Mouse (Mus musculus) spleen, postnatal 14 days (tissue): ENCODE measurements at regions not wholly inside any gene's neighbourhood (a gene's known extent, or its start where the extent isn't known, plus 50 kb on each side); places are given as distances from the start of the nearest gene placed in this dataset.

Experiments
- DNase-seq, 2 experiments: peaks; one replicate each; pipeline ENCODE4 v3.0.0; 2021 to 2022; ENCODE audit warnings: low spot score in 2 of 2

- no peak for DNase-seq
Observed at GRCm38 (mm10) chr2:79136619-79137458, 118.4 kb upstream of the Itga4 start.

- no peak for DNase-seq
Observed at GRCm38 (mm10) chr2:79137694-79138171, 117.5 kb upstream of the Itga4 start.

GRCm38 (mm10) chr2:79138368-79139109 lies 116.7 kb upstream of the Itga4 start:
- DNase-seq: no peak

GRCm38 (mm10) chr2:79141961-79142360 lies 113.3 kb upstream of the Itga4 start:
- DNase-seq: no peak

- no peak for DNase-seq
Observed at GRCm38 (mm10) chr2:79143196-79143595, 112.0 kb upstream of the Itga4 start.

GRCm38 (mm10) chr2:79145897-79146296 lies 109.3 kb upstream of the Itga4 start:
- DNase-seq: no peak

- DNase-seq: no peak
Observed at GRCm38 (mm10) chr2:79146563-79146962, 108.7 kb upstream of the Itga4 start.

GRCm38 (mm10) chr2:79149012-79149698 lies 106.1 kb upstream of the Itga4 start:
- no peak for DNase-seq

- no peak for DNase-seq
Observed at GRCm38 (mm10) chr2:79151610-79152009, 103.6 kb upstream of the Itga4 start.

- DNase-seq: no peak
Observed at GRCm38 (mm10) chr2:79152031-79152694, 103.1 kb upstream of the Itga4 start.

GRCm38 (mm10) chr2:79152695-79153057 lies 102.5 kb upstream of the Itga4 start:
- no peak for DNase-seq

- DNase-seq: no peak
Observed at GRCm38 (mm10) chr2:79153070-79153469, 102.2 kb upstream of the Itga4 start.

GRCm38 (mm10) chr2:79158450-79159055 lies 96.7 kb upstream of the Itga4 start:
- no peak for DNase-seq

GRCm38 (mm10) chr2:79159336-79159735 lies 95.9 kb upstream of the Itga4 start:
- DNase-seq: no peak

GRCm38 (mm10) chr2:79172967-79173919 lies 82.0 kb upstream of the Itga4 start:
- DNase-seq: no peak

- no peak for DNase-seq
Observed at GRCm38 (mm10) chr2:79174282-79174681, 80.9 kb upstream of the Itga4 start.

- DNase-seq: no peak
Observed at GRCm38 (mm10) chr2:79180782-79181181, 74.4 kb upstream of the Itga4 start.

- no peak for DNase-seq
Observed at GRCm38 (mm10) chr2:79183034-79183630, 72.1 kb upstream of the Itga4 start.

- DNase-seq: no peak
Observed at GRCm38 (mm10) chr2:79185234-79186101, 69.8 kb upstream of the Itga4 start.
